In the genomic region with DNA sequence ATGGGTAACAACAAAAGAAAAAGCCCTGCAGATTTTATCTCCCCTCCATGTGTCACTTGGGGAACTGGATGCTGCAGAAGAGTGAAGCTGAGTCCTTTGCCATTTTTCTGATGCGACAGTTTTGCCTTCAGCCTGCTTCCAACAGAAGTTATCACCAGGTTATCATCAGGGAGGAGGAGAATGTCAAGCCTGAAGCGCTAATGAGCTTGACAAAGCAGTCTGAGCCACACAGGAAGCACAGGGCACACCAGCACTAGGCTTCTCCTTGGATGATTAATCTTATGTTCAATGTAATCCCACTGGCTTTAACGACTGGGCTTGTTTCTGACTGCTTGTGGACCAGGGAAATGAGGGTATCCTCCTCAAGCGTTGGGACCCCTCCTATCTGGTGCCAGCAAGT, we compare ENCODE assay signal across 28 mouse cellular contexts.
DNase-seq lines count a peak whose midpoint lies in the region; ATAC-seq lines count a peak whose summit lies in the region.
"Had no signal": no experiment of that assay in that cellular context is flagged by ENCODE, and none has a peak within 500 bp of the region (broad histone marks: within the 10 kb centered on the region; RNA-seq: fewer than 3 reads in every experiment).

No protein-coding gene starts in this region.

- no peaks in the 10 kb centered on the region for H3K9me3 ChIP-seq in heart, embryonic 10.5 days
- H3K9me3 ChIP-seq in kidney, embryonic 15.5 days (replicated peaks) = no peaks in the 10 kb centered on the region
- H3K9me3 ChIP-seq: forebrain, embryonic 10.5 days; forebrain, embryonic 13.5 days; G1E; hindbrain, embryonic 10.5 days; hindbrain, embryonic 13.5 days; intestine, embryonic 15.5 days had no signal

- peak; percentile 42 for DNase-seq in heart, embryonic 10.5 days (ENCODE audit: low spot score)
- DNase-seq in heart, postnatal 25 days (ENCODE audit: low spot score) = no peak
- DNase-seq in kidney, postnatal 25 days = no peak
- DNase-seq in retina, postnatal 1 day = peak; percentile 51
- no peak for DNase-seq in embryo, embryonic 10.5 days (ENCODE audit: low spot score)
- DNase-seq in cerebellum, postnatal 4 days (ENCODE audit: low spot score in 2 of 2) = no peak
- DNase-seq: adrenal gland, adult 2 months; adrenal gland, postnatal 14 days; B cell, adult 2 months; cerebellum, adult 11-12 months; cerebellum, adult 8-10 months; cerebellum, postnatal 10 days; cerebellum, postnatal 36 days; gastrocnemius, adult 2 months; gastrocnemius, postnatal 14 days; heart, adult 18-20 months; heart, postnatal 36 days had no signal

- H3K27ac ChIP-seq in heart, embryonic 10.5 days = no peak overlapping the region
- no peak overlapping the region for H3K27ac ChIP-seq in kidney, embryonic 15.5 days
- H3K27ac ChIP-seq: forebrain, embryonic 10.5 days; forebrain, embryonic 13.5 days; gastrocnemius, adult 2 months; hindbrain, embryonic 10.5 days; hindbrain, embryonic 13.5 days; intestine, embryonic 15.5 days had no signal

- ATAC-seq in kidney, embryonic 15.5 days (replicated peaks; ENCODE audit: low FRiP score) = 0 out of 2 replicates have a peak, but pooled peaks have one; percentile 18
- ATAC-seq: forebrain, embryonic 13.5 days; forebrain, embryonic 16.5 days; hindbrain, embryonic 16.5 days; intestine, embryonic 15.5 days; Patski had no signal

- H3K27me3 ChIP-seq in heart, embryonic 10.5 days (ENCODE audit: insufficient read depth, poor library complexity, severe bottlenecking) = no peaks in the 10 kb centered on the region
- H3K27me3 ChIP-seq in kidney, embryonic 15.5 days = no peaks in the 10 kb centered on the region
- H3K27me3 ChIP-seq: CH12.LX; forebrain, embryonic 13.5 days; hindbrain, embryonic 13.5 days; intestine, embryonic 15.5 days had no signal

- intact Hi-C loops in heart, postnatal 25 days (cut with DNase I) = no loop called here

- H3K4me1 ChIP-seq in heart, embryonic 10.5 days = peaks cover 9% of the 10 kb centered on the region
- H3K4me1 ChIP-seq in kidney, embryonic 15.5 days = peaks cover 9% of the 10 kb centered on the region
- H3K4me1 ChIP-seq: forebrain, embryonic 13.5 days; hindbrain, embryonic 13.5 days; intestine, embryonic 15.5 days had no signal

- no peak overlapping the region for H3K9ac ChIP-seq in kidney, embryonic 15.5 days
- H3K9ac ChIP-seq: forebrain, embryonic 13.5 days; hindbrain, embryonic 13.5 days; intestine, embryonic 15.5 days had no signal

- H3K36me3 ChIP-seq in heart, embryonic 10.5 days = no peaks in the 10 kb centered on the region
- H3K36me3 ChIP-seq in kidney, embryonic 15.5 days = no peaks in the 10 kb centered on the region
- H3K36me3 ChIP-seq: forebrain, embryonic 10.5 days; G1E; hindbrain, embryonic 10.5 days; hindbrain, embryonic 13.5 days; intestine, embryonic 15.5 days had no signal

- H3K4me2 ChIP-seq in kidney, embryonic 15.5 days = no peak overlapping the region
- H3K4me2 ChIP-seq: forebrain, embryonic 13.5 days; hindbrain, embryonic 13.5 days; intestine, embryonic 15.5 days had no signal

- H3K4me3 ChIP-seq in heart, embryonic 10.5 days = no peak overlapping the region
- no peak overlapping the region for H3K4me3 ChIP-seq in kidney, embryonic 15.5 days (replicated peaks)
- H3K4me3 ChIP-seq: forebrain, embryonic 10.5 days; forebrain, embryonic 13.5 days; gastrocnemius, adult 2 months; hindbrain, embryonic 10.5 days; hindbrain, embryonic 13.5 days; intestine, embryonic 15.5 days had no signal

- 9% methylated on average over 4 of the region's 4 CpGs for WGBS in heart, embryonic 10.5 days
- WGBS in kidney, embryonic 15.5 days = 9% methylated on average over 4 of the region's 4 CpGs

Comparison
In these comparisons a context has a peak if more than half of its experiments do, and no peak if none do; other contexts are left out.
1. DNase-seq: peak in heart, embryonic 10.5 days (single experiment) and retina, postnatal 1 day (single experiment); none in heart, postnatal 25 days (single experiment), kidney, postnatal 25 days (0 of 2), embryo, embryonic 10.5 days (single experiment) and cerebellum, postnatal 4 days (0 of 2).